Mouse (Mus musculus): ENCODE measurements around the gene Cabcoco1.
A peak's percentile ranks its signal among the peaks of the same experiment; 100 is the strongest.

The Cabcoco1 gene

GRCm38 (mm10) chr10:68541139-68541942, at the start of gene Cabcoco1:
Gene Cabcoco1, minus strand, starts transcription at chr10:68541896.
- DNase-seq (ENCODE audit: low spot score in 2 of 2), result peak; percentile 85 to 90

- DNase-seq (ENCODE audit: low spot score in 2 of 2), result no peak
Observed at GRCm38 (mm10) chr10:68589530-68590252, 48.0 kb upstream of the Cabcoco1 start.

- no peak for DNase-seq (ENCODE audit: low spot score in 2 of 2)
Observed at GRCm38 (mm10) chr10:68587416-68588040, 45.8 kb upstream of the Cabcoco1 start.

GRCm38 (mm10) chr10:68577321-68577720, 35.6 kb upstream of the Cabcoco1 start:
- no peak for DNase-seq (ENCODE audit: low spot score in 2 of 2)

- DNase-seq (ENCODE audit: low spot score in 2 of 2), result no peak
Observed at GRCm38 (mm10) chr10:68568172-68568571, 26.5 kb upstream of the Cabcoco1 start.

GRCm38 (mm10) chr10:68562344-68562743, 20.6 kb upstream of the Cabcoco1 start:
- DNase-seq (ENCODE audit: low spot score in 2 of 2), result peak; percentile 45 to 70

GRCm38 (mm10) chr10:68558828-68559219, 17.1 kb upstream of the Cabcoco1 start:
- DNase-seq (ENCODE audit: low spot score in 2 of 2), result no peak

GRCm38 (mm10) chr10:68558105-68558827, 16.6 kb upstream of the Cabcoco1 start:
- DNase-seq (ENCODE audit: low spot score in 2 of 2), result peak; percentile 84 to 85

GRCm38 (mm10) chr10:68553677-68554076, 12.0 kb upstream of the Cabcoco1 start:
- no peak for DNase-seq (ENCODE audit: low spot score in 2 of 2)

GRCm38 (mm10) chr10:68552556-68552955, 10.9 kb upstream of the Cabcoco1 start:
- no peak for DNase-seq (ENCODE audit: low spot score in 2 of 2)

GRCm38 (mm10) chr10:68551316-68551715, 9.6 kb upstream of the Cabcoco1 start:
- no peak for DNase-seq (ENCODE audit: low spot score in 2 of 2)

GRCm38 (mm10) chr10:68550668-68551267, 9.1 kb upstream of the Cabcoco1 start:
- DNase-seq (ENCODE audit: low spot score in 2 of 2), result no peak

- DNase-seq (ENCODE audit: low spot score in 2 of 2), result no peak
Observed at GRCm38 (mm10) chr10:68543107-68543506, 1.4 kb upstream of the Cabcoco1 start.

GRCm38 (mm10) chr10:68541943-68542420, 286 bp upstream of the Cabcoco1 start:
- no peak for DNase-seq (ENCODE audit: low spot score in 2 of 2)

GRCm38 (mm10) chr10:68540612-68541011, 1.1 kb downstream of the Cabcoco1 start:
- peak in 1 of 2 experiments; percentile 40 for DNase-seq (ENCODE audit: low spot score in 2 of 2)

GRCm38 (mm10) chr10:68537261-68537950, 4.3 kb downstream of the Cabcoco1 start:
- no peak for DNase-seq (ENCODE audit: low spot score in 2 of 2)

GRCm38 (mm10) chr10:68529364-68530049, 12.2 kb downstream of the Cabcoco1 start:
- no peak for DNase-seq (ENCODE audit: low spot score in 2 of 2)

GRCm38 (mm10) chr10:68528958-68529357, 12.7 kb downstream of the Cabcoco1 start:
- DNase-seq (ENCODE audit: low spot score in 2 of 2), result no peak

- DNase-seq (ENCODE audit: low spot score in 2 of 2), result no peak
Observed at GRCm38 (mm10) chr10:68522106-68522505, 19.6 kb downstream of the Cabcoco1 start.

GRCm38 (mm10) chr10:68512433-68513019, 29.2 kb downstream of the Cabcoco1 start:
- no peak for DNase-seq (ENCODE audit: low spot score in 2 of 2)

Data from right cerebral cortex, postnatal 10 days (tissue).